Mouse (Mus musculus): Measurements from ENCODE around the gene Rbm42. TPM values are rescaled to one million over a fixed set of nuclear protein-coding genes. Genes with fewer than 3 reads are reported as not detected.

The Rbm42 gene
- polyA plus RNA-seq, 1 experiment from 2014 or later, result 112 TPM

DNA sequence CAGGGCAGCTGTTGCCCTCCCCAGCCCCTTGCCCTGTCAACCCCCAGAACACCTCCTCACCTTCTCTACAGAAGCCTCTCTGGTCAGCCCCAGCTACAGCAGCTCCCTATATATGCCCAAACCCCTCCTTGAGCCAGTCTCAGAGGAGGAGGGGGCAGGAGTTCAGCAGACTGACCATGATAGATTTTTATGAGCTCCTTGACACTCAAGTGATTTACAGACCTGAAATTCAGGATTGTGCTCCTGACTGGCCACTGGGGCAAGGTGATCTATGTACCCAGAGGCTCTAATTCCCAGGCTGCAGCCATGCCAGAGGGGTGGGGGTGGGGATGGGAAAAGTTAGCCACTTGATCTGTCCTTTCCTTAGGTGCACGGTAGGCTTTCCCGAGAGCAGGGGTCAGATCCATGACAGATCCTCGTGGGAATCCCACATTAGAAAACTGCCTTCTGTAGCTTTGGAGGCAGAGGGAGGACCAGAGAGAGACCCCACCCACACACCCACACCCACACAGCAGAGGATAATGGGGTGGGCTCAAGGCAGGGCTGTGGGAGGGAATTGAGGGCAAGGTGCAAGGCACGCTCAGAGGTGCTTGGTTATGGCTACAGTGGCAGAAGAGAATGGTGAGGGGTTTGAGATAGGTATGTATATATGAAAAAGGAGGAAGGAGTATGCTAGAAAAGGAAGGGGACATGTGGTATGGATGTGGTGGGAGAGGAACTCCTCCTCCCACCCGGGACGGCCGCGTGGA, 37.3 kb downstream of the Rbm42 start, which contains the start of gene Upk1a:
TSS of gene Upk1a (minus strand) at position 194 of the 749 bp plus-strand sequence.
- Histone ChIP-seq H3K27ac (peak within 1 kb of the TSS; percentile 19), H3K4me2 (ENCODE audit: low read length) (0 out of 2 replicates have a peak within 1 kb of the TSS, but pooled peaks have one; percentile 7), H3K9me3 (replicated peaks; ENCODE audit: low read length) (no peaks in the 10 kb centered on the region), H3K4me3 (replicated peaks; ENCODE audit: low read depth, low read length) (no peak within 1 kb of the TSS), H3K9ac (ENCODE audit: low read depth, low read length) (no peak within 1 kb of the TSS), H3K36me3 (ENCODE audit: insufficient read depth, low read length) (peaks cover 9% of the 10 kb centered on the region; the same call in 1 of the 2 replicates), H3K27me3 (ENCODE audit: insufficient read depth, low read length) (no peaks in the 10 kb centered on the region), H3K4me1 (replicated peaks; ENCODE audit: insufficient read depth, low read length) (no peaks in the 10 kb centered on the region)
- TF ChIP-seq CTCF (IDR thresholded peaks at IDR 0.05; ENCODE audit: low read depth), result no peak
- 30% methylated on average over 8 of the region's 8 CpGs for WGBS
- DNase-seq (ENCODE audit: low spot score) (peak; percentile 61), ATAC-seq (replicated peaks; ENCODE audit: low FRiP score, low read depth) (peak; percentile 53)

DNA sequence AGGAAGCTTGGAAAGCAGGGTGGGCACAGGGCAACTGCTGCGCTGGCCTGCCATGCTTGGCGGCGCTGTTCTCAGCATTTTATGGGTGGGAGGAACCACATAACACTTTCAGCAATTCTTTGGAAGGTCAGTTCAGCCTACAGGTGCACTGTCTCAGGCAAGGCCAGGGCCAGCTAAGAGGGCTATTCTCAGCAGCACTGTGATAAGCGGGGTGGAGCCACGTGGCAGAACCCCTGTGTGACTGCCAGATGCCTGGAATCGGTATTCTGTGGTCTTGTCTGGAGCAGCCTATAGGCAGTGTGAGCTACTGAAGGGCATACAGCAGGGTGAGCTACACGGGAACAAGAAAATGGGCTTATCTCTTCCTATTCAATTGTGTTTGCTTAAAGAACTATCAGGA, 40.1 kb downstream of the Rbm42 start:
- no peaks in the 10 kb centered on the region for H3K9me3 ChIP-seq (replicated peaks; ENCODE audit: low read length)
- 54% methylated on average over 7 of the region's 7 CpGs for WGBS
- H3K36me3 ChIP-seq (ENCODE audit: insufficient read depth, low read length), result no peaks in the 10 kb centered on the region; the same call in 1 of the 2 replicates
- DNase-seq (ENCODE audit: low spot score) (no peak), ATAC-seq (replicated peaks; ENCODE audit: low FRiP score, low read depth) (no peak)
- TF ChIP-seq CTCF (IDR thresholded peaks at IDR 0.05; ENCODE audit: low read depth), result no peak
- no peaks in the 10 kb centered on the region for H3K4me1 ChIP-seq (replicated peaks; ENCODE audit: insufficient read depth, low read length)
- no peak overlapping the region for H3K4me3 ChIP-seq (replicated peaks; ENCODE audit: low read depth, low read length)
- H3K27me3 ChIP-seq (ENCODE audit: insufficient read depth, low read length), result no peaks in the 10 kb centered on the region
- H3K4me2 ChIP-seq (ENCODE audit: low read length), result no peak overlapping the region
- H3K9ac ChIP-seq (ENCODE audit: low read depth, low read length), result no peak overlapping the region
- H3K27ac ChIP-seq, result no peak overlapping the region

DNA sequence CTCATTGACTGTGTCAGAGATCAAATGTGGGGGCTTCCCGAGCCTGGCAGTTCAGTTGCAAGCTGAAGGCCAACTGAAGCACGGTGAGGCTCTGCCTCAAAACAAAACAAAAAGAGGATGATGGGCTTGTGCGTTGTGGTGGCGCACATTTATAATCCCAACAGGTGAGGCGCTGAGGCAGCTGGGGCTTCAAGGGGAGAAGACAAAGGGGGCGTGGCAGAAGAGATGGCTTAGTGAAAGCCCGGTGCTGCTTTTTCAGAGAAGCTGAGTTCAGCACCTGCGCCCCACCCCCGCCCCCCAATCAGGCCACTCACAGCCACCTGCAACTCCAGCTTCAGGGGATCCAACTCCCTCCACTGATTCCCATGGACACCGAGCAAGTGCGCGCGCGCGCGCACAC, 41.6 kb downstream of the Rbm42 start:
- 48% methylated on average over 16 of the region's 16 CpGs for WGBS
- H3K9ac ChIP-seq (ENCODE audit: low read depth, low read length), result no peak overlapping the region

DNA sequence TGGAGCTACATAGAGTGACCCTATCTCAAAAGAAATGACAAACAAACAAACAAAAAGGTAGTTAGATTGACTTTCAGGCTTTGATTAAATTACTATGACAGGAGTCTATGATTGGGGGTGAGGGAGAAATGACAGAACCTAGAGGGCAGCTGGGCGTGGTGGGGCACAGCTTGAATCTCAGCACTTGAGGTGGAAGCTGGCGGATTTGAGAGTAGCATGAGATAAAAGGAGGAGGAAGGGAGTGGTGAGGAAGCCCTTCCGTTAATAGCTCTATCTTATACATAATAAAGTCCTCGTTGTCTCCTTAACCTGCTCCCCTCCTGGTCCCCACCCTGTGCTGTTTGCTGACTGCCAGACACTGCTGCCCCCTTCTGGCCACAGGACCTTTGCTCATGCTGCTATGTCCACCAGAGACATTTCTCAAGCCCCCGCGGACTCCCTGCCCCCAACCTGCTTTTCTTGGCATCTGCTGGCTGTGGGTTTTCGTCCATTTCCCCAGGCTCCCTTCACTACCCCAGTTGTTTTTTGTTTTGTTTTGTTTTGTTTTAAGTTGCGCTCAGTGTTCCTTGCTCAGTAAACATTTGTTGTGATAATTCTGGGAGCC, 42.3 kb downstream of the Rbm42 start:
- H3K9me3 ChIP-seq (replicated peaks; ENCODE audit: low read length), result no peaks in the 10 kb centered on the region
- DNase-seq (ENCODE audit: low spot score) (peak; percentile 73), ATAC-seq (replicated peaks; ENCODE audit: low FRiP score, low read depth) (no peak)
- H3K4me2 ChIP-seq (ENCODE audit: low read length), result no peak overlapping the region
- no peaks in the 10 kb centered on the region for H3K27me3 ChIP-seq (ENCODE audit: insufficient read depth, low read length)
- H3K4me3 ChIP-seq (replicated peaks; ENCODE audit: low read depth, low read length), result no peak overlapping the region
- H3K4me1 ChIP-seq (replicated peaks; ENCODE audit: insufficient read depth, low read length), result 0 out of 2 replicates have a peak, but pooled peaks cover 5% of the 10 kb centered on the region
- TF ChIP-seq CTCF (IDR thresholded peaks at IDR 0.05; ENCODE audit: low read depth), result peak; percentile 78
- H3K36me3 ChIP-seq (ENCODE audit: insufficient read depth, low read length), result no peaks in the 10 kb centered on the region
- no peak overlapping the region for H3K9ac ChIP-seq (ENCODE audit: low read depth, low read length)
- 24% methylated on average over 8 of the region's 8 CpGs for WGBS
- no peak overlapping the region for H3K27ac ChIP-seq

More for the DNA sequence above, 41.6 kb downstream of the Rbm42 start:
- Histone ChIP-seq H3K27me3 (ENCODE audit: insufficient read depth, low read length) (no peaks in the 10 kb centered on the region), H3K27ac (no peak overlapping the region), H3K4me1 (replicated peaks; ENCODE audit: insufficient read depth, low read length) (0 out of 2 replicates have a peak, but pooled peaks cover under 1% of the 10 kb centered on the region), H3K9me3 (replicated peaks; ENCODE audit: low read length) (no peaks in the 10 kb centered on the region), H3K4me3 (replicated peaks; ENCODE audit: low read depth, low read length) (no peak overlapping the region), H3K4me2 (ENCODE audit: low read length) (no peak overlapping the region), H3K36me3 (ENCODE audit: insufficient read depth, low read length) (no peaks in the 10 kb centered on the region)
- ATAC-seq (replicated peaks; ENCODE audit: low FRiP score, low read depth), result no peak
- no peak for TF ChIP-seq CTCF (IDR thresholded peaks at IDR 0.05; ENCODE audit: low read depth)
- DNase-seq (ENCODE audit: low spot score), result no peak

DNA sequence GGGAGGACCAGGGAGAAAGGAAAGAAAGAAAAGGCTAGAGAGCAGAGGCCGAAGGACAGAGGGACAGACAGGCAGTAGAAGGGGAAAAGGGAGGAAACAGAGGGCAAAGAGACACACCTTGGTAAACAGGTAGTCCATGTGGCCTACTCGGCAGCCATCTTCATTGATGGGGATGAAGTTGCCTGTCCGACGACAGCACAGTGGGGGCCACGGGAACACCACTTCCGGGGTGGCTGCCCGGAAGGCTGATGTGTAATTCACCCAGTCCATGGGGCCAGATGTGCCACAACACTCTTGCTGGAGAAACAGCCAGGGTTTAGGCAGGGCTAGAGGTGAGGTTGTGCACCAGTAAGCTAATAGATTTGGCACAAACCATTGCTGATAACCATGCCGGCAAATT, 45.2 kb downstream of the Rbm42 start:
- Histone ChIP-seq H3K27me3 (ENCODE audit: insufficient read depth, low read length) (no peaks in the 10 kb centered on the region), H3K9ac (ENCODE audit: low read depth, low read length) (no peak overlapping the region), H3K4me1 (replicated peaks; ENCODE audit: insufficient read depth, low read length) (0 out of 2 replicates have a peak, but pooled peaks cover 5% of the 10 kb centered on the region), H3K4me2 (ENCODE audit: low read length) (no peak overlapping the region), H3K27ac (no peak overlapping the region), H3K4me3 (replicated peaks; ENCODE audit: low read depth, low read length) (no peak overlapping the region), H3K9me3 (replicated peaks; ENCODE audit: low read length) (no peaks in the 10 kb centered on the region), H3K36me3 (ENCODE audit: insufficient read depth, low read length) (no peaks in the 10 kb centered on the region)
- no peak for TF ChIP-seq CTCF (IDR thresholded peaks at IDR 0.05; ENCODE audit: low read depth)
- DNase-seq (ENCODE audit: low spot score) (no peak), ATAC-seq (replicated peaks; ENCODE audit: low FRiP score, low read depth) (no peak)
- WGBS, result 86% methylated on average over 8 of the region's 8 CpGs

DNA sequence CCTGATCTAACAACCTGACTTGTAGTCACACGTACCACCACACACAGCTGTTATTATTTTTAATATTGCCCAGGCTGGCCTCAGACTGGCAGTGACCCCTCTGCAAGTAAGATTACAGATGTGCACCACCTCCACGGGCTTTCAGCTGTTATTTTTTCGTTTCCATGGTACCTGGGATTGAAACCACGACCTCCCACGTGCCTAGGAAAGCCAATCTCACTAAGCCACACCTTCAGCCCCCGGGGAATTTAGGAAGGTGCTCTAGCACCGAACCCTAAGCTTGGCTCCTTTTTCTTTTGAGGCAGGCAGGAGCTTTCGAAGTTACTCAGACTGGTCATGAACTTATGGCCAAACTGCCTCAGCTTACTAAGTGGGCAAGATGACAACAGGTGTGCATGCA, 45.7 kb downstream of the Rbm42 start:
- no peak for TF ChIP-seq CTCF (IDR thresholded peaks at IDR 0.05; ENCODE audit: low read depth)
- H3K27ac ChIP-seq, result no peak overlapping the region

More for the DNA sequence above, 45.7 kb downstream of the Rbm42 start:
- DNase-seq (ENCODE audit: low spot score) (no peak), ATAC-seq (replicated peaks; ENCODE audit: low FRiP score, low read depth) (no peak)
- H3K4me1 ChIP-seq (replicated peaks; ENCODE audit: insufficient read depth, low read length), result 0 out of 2 replicates have a peak, but pooled peaks cover 5% of the 10 kb centered on the region
- WGBS, result 40% methylated on average over 8 of the region's 8 CpGs
- H3K4me2 ChIP-seq (ENCODE audit: low read length), result no peak overlapping the region
- H3K36me3 ChIP-seq (ENCODE audit: insufficient read depth, low read length), result no peaks in the 10 kb centered on the region
- H3K27me3 ChIP-seq (ENCODE audit: insufficient read depth, low read length), result no peaks in the 10 kb centered on the region
- H3K4me3 ChIP-seq (replicated peaks; ENCODE audit: low read depth, low read length), result no peak overlapping the region
- H3K9me3 ChIP-seq (replicated peaks; ENCODE audit: low read length), result no peaks in the 10 kb centered on the region
- H3K9ac ChIP-seq (ENCODE audit: low read depth, low read length), result no peak overlapping the region
